Mouse (Mus musculus) kidney, adult 9 months (tissue): ENCODE results near the gene Adgrl2.

ENCODE experiments used
- DNase-seq: peaks from one replicate; pipeline ENCODE4 v3.0.0; 2022

Adgrl2 gene

GRCm38 (mm10) chr3:148818414-148819105 is 171.8 kb downstream of the Adgrl2 start:
- DNase-seq, result no peak

- DNase-seq, result no peak
These were observed 172.9 kb downstream of the Adgrl2 start for GRCm38 (mm10) chr3:148817491-148817890.

GRCm38 (mm10) chr3:148813121-148813520 is 177.2 kb downstream of the Adgrl2 start:
- DNase-seq, result no peak

- no peak for DNase-seq
These were observed 178.3 kb downstream of the Adgrl2 start for GRCm38 (mm10) chr3:148812059-148812458.

GRCm38 (mm10) chr3:148806977-148807376 is 183.4 kb downstream of the Adgrl2 start:
- DNase-seq, result no peak

GRCm38 (mm10) chr3:148793286-148793913 is 197.0 kb downstream of the Adgrl2 start:
- DNase-seq, result no peak

- no peak for DNase-seq
These were observed 220.0 kb downstream of the Adgrl2 start for GRCm38 (mm10) chr3:148770310-148770709.
